Mouse (Mus musculus) thymus, postnatal 14 days (tissue): Measurements from ENCODE around the gene Meis3.

ENCODE experiments used
- DNase-seq: peaks from one replicate; pipeline ENCODE4 v3.0.0; 2021

The Meis3 gene

GRCm38 (mm10) chr7:16213986-16214385 is 39.1 kb downstream of the Meis3 start:
- no peak for DNase-seq

DNA sequence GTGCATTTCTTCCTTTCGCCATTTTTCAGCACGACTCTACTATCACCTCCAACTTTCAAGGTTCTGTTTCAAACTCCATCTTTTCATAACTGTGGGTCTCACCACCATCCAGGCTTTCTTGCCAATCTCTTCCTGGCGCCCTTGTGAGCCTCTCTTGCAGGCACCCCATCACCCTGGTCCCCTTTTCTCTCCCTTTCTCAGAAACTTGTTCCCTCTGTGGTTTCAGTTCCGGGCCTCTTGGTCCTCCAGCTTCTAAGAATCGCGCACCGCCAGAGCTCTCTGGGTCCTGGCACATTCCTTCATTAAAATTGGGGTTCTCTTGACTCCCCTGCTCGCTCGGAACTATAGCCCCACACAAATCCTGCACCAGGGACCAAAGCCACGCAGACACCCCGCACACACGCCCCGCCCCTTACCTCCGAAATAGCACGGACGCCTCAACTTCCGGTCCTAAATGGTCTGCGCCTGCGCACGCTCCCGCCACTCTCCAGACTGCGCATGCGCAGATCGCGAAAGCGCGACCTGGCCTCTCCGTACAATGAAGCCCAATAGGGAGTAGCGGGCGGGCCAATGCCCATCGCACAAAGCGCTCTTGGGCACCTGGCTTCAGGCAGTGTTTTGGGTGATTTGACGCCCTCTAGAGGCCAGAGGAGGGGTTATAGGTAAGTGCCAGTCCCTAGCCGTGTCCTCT is 46.8 kb downstream of the Meis3 start, which contains the start of gene Dhx34:
Gene Dhx34, minus strand, starts transcription at position 456 of the 691 bp plus-strand sequence.
- DNase-seq, result peak; percentile 96

GRCm38 (mm10) chr7:16229869-16230268 is 55.0 kb downstream of the Meis3 start:
- DNase-seq, result no peak
